In the genomic region with DNA sequence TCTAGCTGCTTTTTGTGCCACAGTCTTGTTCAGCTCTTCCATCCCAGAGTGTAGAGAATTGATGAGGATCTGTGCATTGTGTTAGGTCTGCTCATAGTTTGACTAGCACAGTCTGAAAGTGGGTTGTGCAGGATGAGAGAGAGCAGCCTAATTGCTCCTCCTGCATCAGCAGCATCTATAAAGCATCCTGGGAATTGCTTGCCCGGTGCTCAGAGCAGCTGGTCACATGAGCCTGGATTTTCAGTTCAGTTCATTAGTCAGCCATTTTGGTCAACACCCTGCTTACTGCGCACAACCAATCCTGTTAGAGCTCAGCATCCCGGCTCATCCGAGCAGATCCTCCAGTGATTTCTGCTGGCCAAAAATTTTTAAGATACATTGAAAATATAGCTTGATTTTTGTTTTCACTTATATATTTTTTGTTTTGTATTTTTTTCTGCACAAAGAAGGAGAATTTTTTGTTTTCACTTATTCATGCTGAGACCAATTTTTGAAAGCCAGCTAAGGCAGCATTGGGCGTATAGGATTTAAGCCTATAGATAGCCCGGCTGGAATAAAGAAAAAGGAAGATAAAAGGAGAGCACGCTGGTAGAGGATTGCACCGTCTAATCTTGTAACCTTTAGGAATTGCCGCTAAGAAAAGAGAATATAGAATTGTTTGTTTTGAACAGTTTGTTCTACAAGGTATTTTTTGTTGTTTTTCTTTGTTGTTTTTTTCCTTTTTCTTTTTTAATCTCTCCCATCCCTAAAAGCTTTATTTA, we compare ENCODE assay signal across 7 mouse cellular contexts. TPM values are rescaled to one million over a fixed set of nuclear protein-coding genes. Genes with fewer than 3 reads are reported as not detected.
DNase-seq lines count a peak whose midpoint lies in the region; ATAC-seq lines count a peak whose summit lies in the region.

No protein-coding gene starts in this region.

- WGBS in kidney, embryonic 16.5 days, result 64% methylated on average over 9 of the region's 9 CpGs
- WGBS in limb, embryonic 11.5 days, result 75% methylated on average over 9 of the region's 9 CpGs

- DNase-seq in brain, adult 2 months (ENCODE audit: low read depth, low spot score), result peak; percentile 100
- DNase-seq in cerebellum, postnatal 25 days, result peak; percentile 88
- peak; percentile 69 to 75 for DNase-seq in frontal cortex, postnatal 25 days (ENCODE audit: low spot score in 2 of 2)
- peak; percentile 35 for DNase-seq in limb, embryonic 11.5 days (ENCODE audit: low spot score)
- DNase-seq in right cerebral cortex, postnatal 25 days, result peak; percentile 86
- DNase-seq in thymus, postnatal 14 days, result no peak

- peaks cover 40% of the 10 kb centered on the region for H3K4me1 ChIP-seq in kidney, embryonic 16.5 days (ENCODE audit: insufficient read depth, low read length)
- peaks cover 10% of the 10 kb centered on the region for H3K4me1 ChIP-seq in limb, embryonic 11.5 days (ENCODE audit: control insufficient read depth, insufficient read depth, low read length)

- H3K4me2 ChIP-seq in kidney, embryonic 16.5 days (replicated peaks; ENCODE audit: low read depth, low read length), result peak overlapping the region; percentile 35
- H3K4me2 ChIP-seq in limb, embryonic 11.5 days (ENCODE audit: low read depth, severe bottlenecking), result no peak overlapping the region

- H3K4me3 ChIP-seq in kidney, embryonic 16.5 days (ENCODE audit: low read length), result no peak overlapping the region
- H3K4me3 ChIP-seq in limb, embryonic 11.5 days (ENCODE audit: low read depth, low read length), result no peak overlapping the region

- no peaks in the 10 kb centered on the region for H3K36me3 ChIP-seq in kidney, embryonic 16.5 days (ENCODE audit: insufficient read depth, low read length)
- H3K36me3 ChIP-seq in limb, embryonic 11.5 days (ENCODE audit: control insufficient read depth, insufficient read depth, low read length), result no peaks in the 10 kb centered on the region

- no peaks in the 10 kb centered on the region for H3K27me3 ChIP-seq in kidney, embryonic 16.5 days (ENCODE audit: insufficient read depth, low read length)
- H3K27me3 ChIP-seq in limb, embryonic 11.5 days (ENCODE audit: control insufficient read depth, insufficient read depth, low read length), result no peaks in the 10 kb centered on the region

- H3K27ac ChIP-seq in kidney, embryonic 16.5 days (ENCODE audit: low read length), result no peak overlapping the region
- H3K27ac ChIP-seq in limb, embryonic 11.5 days (replicated peaks; ENCODE audit: low read depth, low read length), result no peak overlapping the region

- no peak overlapping the region for H3K9ac ChIP-seq in kidney, embryonic 16.5 days (replicated peaks; ENCODE audit: low read length)
- H3K9ac ChIP-seq in limb, embryonic 11.5 days (ENCODE audit: low read length), result no peak overlapping the region

- peak; percentile 41 for ATAC-seq in kidney, embryonic 16.5 days (ENCODE audit: low FRiP score, low TSS enrichment)
- 0 out of 2 replicates have a peak, but pooled peaks have one; percentile 46 for ATAC-seq in limb, embryonic 11.5 days (ENCODE audit: insufficient number of reproducible peaks, low FRiP score, low TSS enrichment, low read depth)

- no peaks in the 10 kb centered on the region for H3K9me3 ChIP-seq in kidney, embryonic 16.5 days (ENCODE audit: low read length)
- no peaks in the 10 kb centered on the region for H3K9me3 ChIP-seq in limb, embryonic 11.5 days (ENCODE audit: control insufficient read depth, low read length)

RNA-seq across cellular contexts. Expression of a gene that starts 18.6 kb away (rescaled TPM):
- 15.3 and 16.8 TPM in 2 replicates for polyA plus RNA-seq in kidney, embryonic 16.5 days (2015; fragmentation: Nextera tagmentation; extraction: Ambion mirVana)
- 9.9 and 11.1 TPM in 2 replicates for polyA plus RNA-seq in limb, embryonic 11.5 days (2014; fragmentation: Nextera tagmentation; extraction: Ambion mirVana)

RNA-seq across cellular contexts. Expression of a gene that starts 29.2 kb away (rescaled TPM):
- 73.1 and 78.0 TPM in 2 replicates for polyA plus RNA-seq in kidney, embryonic 16.5 days (2015; fragmentation: Nextera tagmentation; extraction: Ambion mirVana)
- polyA plus RNA-seq in limb, embryonic 11.5 days (2014; fragmentation: Nextera tagmentation; extraction: Ambion mirVana), result 86.4 and 95.8 TPM in 2 replicates

RNA-seq across cellular contexts. Expression of a gene that starts 55.8 kb away (rescaled TPM):
- 0.11 and 0.17 TPM in 2 replicates for polyA plus RNA-seq in kidney, embryonic 16.5 days (2015; fragmentation: Nextera tagmentation; extraction: Ambion mirVana)
- 0.17 TPM in 1 of 2 replicates, not detected in the other for polyA plus RNA-seq in limb, embryonic 11.5 days (2014; fragmentation: Nextera tagmentation; extraction: Ambion mirVana)
